Mouse (Mus musculus) neural tube, embryonic 15.5 days (tissue): ENCODE measurements at regions not wholly inside any gene's neighbourhood (a gene's known extent, or its start where the extent isn't known, plus 50 kb on each side); places are given as distances from the start of the nearest gene placed in this dataset.

Experiments
- ATAC-seq: fragments of 200-750 bp; cut with Nextera tagmentation; 2 replicates; pipeline ENCODE4 v1.8.0; 2017; ENCODE audit warnings: mild to moderate bottlenecking, moderate TSS enrichment, moderate library complexity; ENCODE audit not compliant: low FRiP score
- H3K27ac ChIP-seq: fragments of 300-500 bp; sonication (generic); replicated peaks from 2 replicates; pipeline ENCODE4 v1.5.1; 2015; ENCODE audit warnings: mild to moderate bottlenecking, inconsistent platforms
- H3K27me3 ChIP-seq: fragments of 300-500 bp; sonication (generic); replicated peaks from 2 replicates; pipeline ENCODE4 v1.6.1; 2015; ENCODE audit warnings: inconsistent platforms
- H3K36me3 ChIP-seq: fragments of 300-500 bp; sonication (generic); 2 replicates; pipeline ENCODE4 v1.6.1; 2015; ENCODE audit warnings: inconsistent platforms
- H3K4me1 ChIP-seq: fragments of 300-500 bp; sonication (generic); 2 replicates; pipeline ENCODE4 v1.6.1; 2015; ENCODE audit warnings: inconsistent platforms
- H3K4me2 ChIP-seq: fragments of 300-500 bp; sonication (generic); 2 replicates; pipeline ENCODE4 v1.6.1; 2015; ENCODE audit warnings: inconsistent platforms, mild to moderate bottlenecking, moderate library complexity
- H3K4me3 ChIP-seq: fragments of 300-500 bp; sonication (generic); replicated peaks from 2 replicates; pipeline ENCODE4 v1.5.1; 2015; ENCODE audit warnings: mild to moderate bottlenecking, inconsistent platforms
- H3K9ac ChIP-seq: fragments of 300-500 bp; sonication (generic); replicated peaks from 2 replicates; pipeline ENCODE4 v1.6.1; 2015; ENCODE audit warnings: mild to moderate bottlenecking, inconsistent platforms
- H3K9me3 ChIP-seq: fragments of 300-500 bp; sonication (generic); replicated peaks from 2 replicates; pipeline ENCODE4 v1.6.1; 2016; ENCODE audit warnings: inconsistent platforms
- WGBS: fragments of 180-500 bp; shearing (Covaris S2); methylation state at CpG from one replicate; pipeline ENCODE4 v1.1.7; 2015; ENCODE audit warnings: mixed read lengths; 5-methylcytosine and 5-hydroxymethylcytosine counted together

DNA sequence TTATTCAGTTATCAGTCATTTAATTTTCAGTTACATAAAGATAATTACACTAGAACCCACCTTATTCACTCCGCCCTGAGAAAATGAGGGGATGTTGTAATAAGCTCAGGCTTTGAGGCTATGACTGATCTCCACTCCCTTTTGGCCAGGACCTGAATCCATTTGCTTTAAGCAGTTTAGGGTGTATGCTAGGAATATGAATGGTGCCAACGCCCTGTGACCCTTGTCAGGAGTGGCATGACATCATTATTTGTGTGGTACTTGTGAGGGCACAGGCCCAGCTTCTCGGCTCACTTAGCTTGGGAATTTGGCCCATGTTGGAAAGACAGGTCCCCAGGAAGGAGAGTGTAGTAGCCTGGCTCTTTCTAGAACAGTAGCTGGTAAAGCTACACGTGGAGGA, 61.0 kb upstream of the Nfe2l2 start:
- Histone ChIP-seq H3K9ac (no peak overlapping the region), H3K4me1 (peaks cover 5% of the 10 kb centered on the region; the same call in 1 of the 2 replicates), H3K27ac (no peak overlapping the region), H3K9me3 (no peaks in the 10 kb centered on the region), H3K27me3 (no peaks in the 10 kb centered on the region), H3K4me2 (no peak overlapping the region), H3K4me3 (no peak overlapping the region), H3K36me3 (no peaks in the 10 kb centered on the region)
- WGBS: 85% methylated on average over 4 of the region's 4 CpGs
- ATAC-seq: no peak

DNA sequence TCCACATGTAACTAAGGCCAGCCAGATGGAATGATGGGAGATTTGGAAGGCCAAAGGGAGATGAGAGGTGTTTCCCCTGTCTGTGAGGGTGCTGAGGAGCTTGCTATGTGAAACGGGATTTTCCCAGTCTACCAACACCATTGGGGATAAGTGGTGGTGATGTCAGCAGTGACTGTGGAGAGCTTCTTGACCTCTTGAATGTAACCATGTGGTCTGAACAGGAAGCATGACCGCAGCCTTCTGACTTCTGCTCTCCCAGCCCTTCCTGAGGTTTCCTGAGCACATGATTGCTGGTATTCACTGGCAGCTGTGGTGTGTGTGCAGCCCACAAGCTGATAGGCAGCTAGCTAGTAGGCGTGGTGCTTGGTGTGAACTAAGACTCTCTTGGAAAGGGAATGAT, 58.8 kb upstream of the Nfe2l2 start:
- Histone ChIP-seq H3K27me3 (no peaks in the 10 kb centered on the region), H3K9me3 (no peaks in the 10 kb centered on the region), H3K4me1 (peaks cover 3% of the 10 kb centered on the region; the same call in 1 of the 2 replicates), H3K36me3 (no peaks in the 10 kb centered on the region), H3K4me3 (no peak overlapping the region), H3K4me2 (no peak overlapping the region), H3K9ac (no peak overlapping the region), H3K27ac (no peak overlapping the region)
- 86% methylated on average over 3 of the region's 3 CpGs for WGBS
- no peak for ATAC-seq

DNA sequence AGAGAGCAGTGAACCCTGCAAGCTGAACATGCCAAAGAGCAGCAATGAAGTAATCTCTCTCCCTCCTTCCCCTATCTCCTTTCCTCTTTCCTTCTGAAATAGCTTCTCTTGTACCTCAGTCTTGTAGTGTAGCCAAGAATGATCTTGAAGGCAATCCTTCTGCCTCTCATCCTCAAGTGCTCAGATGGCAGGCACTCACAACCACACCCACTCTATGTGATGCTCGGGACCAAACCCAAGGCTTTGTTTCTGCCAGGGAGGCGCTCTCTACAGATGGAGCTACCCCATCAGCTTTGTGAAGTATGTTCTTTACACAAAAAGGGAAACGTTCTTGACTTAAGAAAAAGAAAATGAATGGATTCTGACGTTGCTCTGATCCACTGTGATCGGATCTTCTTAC, 57.6 kb upstream of the Nfe2l2 start:
- H3K4me3 ChIP-seq: no peak overlapping the region
- H3K9me3 ChIP-seq: no peaks in the 10 kb centered on the region
- H3K27ac ChIP-seq: no peak overlapping the region
- 88% methylated on average over 5 of the region's 5 CpGs for WGBS
- H3K9ac ChIP-seq: no peak overlapping the region
- H3K27me3 ChIP-seq: no peaks in the 10 kb centered on the region
- no peak overlapping the region for H3K4me2 ChIP-seq
- no peaks in the 10 kb centered on the region for H3K4me1 ChIP-seq
- ATAC-seq: no peak
- no peaks in the 10 kb centered on the region for H3K36me3 ChIP-seq

DNA sequence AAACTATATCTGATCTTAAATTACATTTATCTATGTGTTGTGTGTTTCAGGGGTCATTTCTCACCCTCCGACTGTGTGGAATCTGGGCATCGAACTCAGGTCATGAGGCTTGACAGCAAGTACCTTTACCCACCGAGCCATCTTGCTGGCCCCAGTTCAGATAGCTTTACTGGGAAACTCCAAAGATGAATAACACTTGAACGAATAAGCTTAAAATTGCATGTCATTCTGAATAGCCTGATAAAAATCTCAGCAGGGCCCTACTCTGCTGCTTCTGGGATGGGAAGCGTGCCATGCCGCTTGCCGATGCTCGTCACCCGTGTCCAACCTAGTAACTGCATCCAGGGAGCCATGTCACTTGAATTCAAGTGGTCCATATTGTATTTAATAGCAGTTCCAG, 57.2 kb upstream of the Nfe2l2 start:
- Histone ChIP-seq H3K9me3 (no peaks in the 10 kb centered on the region), H3K4me2 (no peak overlapping the region), H3K27ac (no peak overlapping the region), H3K36me3 (no peaks in the 10 kb centered on the region), H3K27me3 (no peaks in the 10 kb centered on the region), H3K4me1 (no peaks in the 10 kb centered on the region), H3K9ac (no peak overlapping the region), H3K4me3 (no peak overlapping the region)
- WGBS: 87% methylated on average over 9 of the region's 9 CpGs
- ATAC-seq: no peak

DNA sequence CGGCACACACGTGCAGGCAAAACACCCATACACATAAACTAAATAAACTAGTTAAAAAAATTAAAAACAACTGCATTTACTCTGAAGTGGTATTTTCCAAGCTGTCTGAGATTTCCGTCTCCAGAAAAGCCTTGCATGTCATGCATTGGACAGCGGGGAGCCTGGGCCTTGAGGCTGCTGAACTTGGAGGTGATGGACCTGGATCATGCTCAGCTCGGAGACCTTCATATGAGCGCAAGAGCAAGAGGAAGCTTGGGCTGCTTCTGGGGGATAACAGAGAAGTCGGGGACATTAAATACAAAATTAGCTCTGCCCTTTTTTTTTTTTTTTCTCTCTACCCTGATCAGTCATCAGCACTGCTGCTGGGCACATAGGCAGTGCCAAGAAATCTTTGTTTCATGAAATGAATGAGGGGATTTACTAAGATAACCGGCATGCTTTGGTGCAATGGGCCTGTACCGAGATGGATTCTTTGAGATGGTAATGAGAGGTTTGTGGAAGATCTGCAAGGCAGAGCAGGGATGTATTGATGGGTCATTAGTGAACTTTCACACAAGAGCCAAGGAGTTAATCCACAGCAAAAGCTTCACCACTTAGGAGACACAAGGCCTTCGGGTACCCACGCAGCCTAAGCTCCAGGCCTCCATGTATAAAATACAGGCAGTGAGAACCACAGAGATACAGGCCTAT, 54.9 kb upstream of the Nfe2l2 start:
- H3K27me3 ChIP-seq: no peaks in the 10 kb centered on the region
- no peaks in the 10 kb centered on the region for H3K4me1 ChIP-seq
- H3K27ac ChIP-seq: no peak overlapping the region
- H3K9ac ChIP-seq: no peak overlapping the region
- H3K4me2 ChIP-seq: no peak overlapping the region
- no peak overlapping the region for H3K4me3 ChIP-seq
- ATAC-seq: no peak
- H3K36me3 ChIP-seq: no peaks in the 10 kb centered on the region
- no peaks in the 10 kb centered on the region for H3K9me3 ChIP-seq
- 78% methylated on average over 11 of the region's 11 CpGs for WGBS

DNA sequence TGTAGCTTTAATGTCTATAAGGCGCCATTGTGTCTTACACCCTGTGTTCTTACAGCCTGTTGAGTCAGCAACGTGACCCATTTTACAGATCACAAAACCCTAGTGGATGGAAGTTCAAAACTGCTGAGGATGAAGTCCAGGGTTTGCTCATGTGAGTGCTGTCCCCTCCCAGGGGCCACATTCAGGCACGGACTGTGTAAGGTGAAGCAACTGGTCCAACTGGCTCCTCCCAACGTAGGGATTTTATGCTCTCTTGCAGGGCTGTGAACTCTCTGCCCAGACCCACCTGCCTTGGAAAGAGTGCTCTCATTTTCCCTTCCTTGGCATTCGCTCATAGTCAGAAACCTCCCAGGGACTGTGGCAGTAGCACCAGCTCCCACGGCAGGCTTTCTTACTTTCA, 53.8 kb upstream of the Nfe2l2 start:
- H3K4me2 ChIP-seq: no peak overlapping the region
- no peak overlapping the region for H3K9ac ChIP-seq
- ATAC-seq: no peak
- 89% methylated on average over 6 of the region's 6 CpGs for WGBS
- no peak overlapping the region for H3K27ac ChIP-seq
- H3K9me3 ChIP-seq: no peaks in the 10 kb centered on the region
- no peaks in the 10 kb centered on the region for H3K4me1 ChIP-seq
- H3K4me3 ChIP-seq: no peak overlapping the region
- no peaks in the 10 kb centered on the region for H3K36me3 ChIP-seq
- no peaks in the 10 kb centered on the region for H3K27me3 ChIP-seq

DNA sequence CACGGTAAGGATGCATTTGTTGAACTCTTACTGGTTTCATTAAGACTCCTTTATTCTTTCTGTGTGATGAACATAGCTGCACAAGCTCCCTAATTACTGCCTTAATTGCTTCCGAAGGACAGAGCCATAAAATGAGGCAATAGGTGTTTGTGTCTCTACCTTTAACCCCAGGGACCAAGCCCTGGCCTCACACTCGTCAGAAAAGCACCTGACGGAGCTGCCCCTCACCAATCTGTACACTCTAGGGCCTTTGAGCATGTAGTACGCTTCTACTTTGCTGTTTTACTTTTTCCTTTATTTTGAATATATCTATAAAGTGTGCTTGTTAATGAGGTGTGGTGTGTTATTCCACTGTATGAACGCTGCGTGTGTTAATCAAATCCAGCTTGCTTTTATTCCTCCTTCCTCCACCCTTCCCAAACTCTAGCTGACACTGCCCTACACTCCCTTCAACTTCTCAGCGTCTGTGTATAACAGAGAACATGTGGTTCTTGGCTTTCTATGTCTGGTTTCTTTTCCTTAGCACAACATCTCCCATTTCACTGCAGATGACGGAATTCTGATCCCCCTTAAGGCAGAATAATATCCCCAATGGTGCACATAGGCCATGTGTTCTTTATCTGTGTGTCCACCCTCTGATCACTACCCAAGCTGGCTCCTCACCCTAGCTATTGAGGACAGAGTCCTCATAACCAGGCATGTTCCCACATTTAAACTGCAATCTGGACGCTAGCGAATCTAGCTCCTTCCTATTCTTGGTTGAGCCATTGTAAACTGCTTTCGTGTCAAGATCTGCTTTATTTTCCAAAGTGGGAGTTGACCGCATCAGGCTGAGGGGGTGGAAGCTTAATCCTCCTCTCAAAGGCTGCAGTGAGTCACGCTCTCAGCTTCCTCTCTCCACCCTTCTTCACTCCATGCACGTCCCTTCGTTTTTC, 52.5 kb upstream of the Nfe2l2 start:
- ATAC-seq: no peak
- Histone ChIP-seq H3K4me3 (no peak overlapping the region), H3K4me2 (no peak overlapping the region), H3K27me3 (no peaks in the 10 kb centered on the region), H3K36me3 (no peaks in the 10 kb centered on the region), H3K27ac (no peak overlapping the region), H3K9ac (no peak overlapping the region), H3K9me3 (no peaks in the 10 kb centered on the region), H3K4me1 (no peaks in the 10 kb centered on the region)
- 68% methylated on average over 16 of the region's 16 CpGs for WGBS

DNA sequence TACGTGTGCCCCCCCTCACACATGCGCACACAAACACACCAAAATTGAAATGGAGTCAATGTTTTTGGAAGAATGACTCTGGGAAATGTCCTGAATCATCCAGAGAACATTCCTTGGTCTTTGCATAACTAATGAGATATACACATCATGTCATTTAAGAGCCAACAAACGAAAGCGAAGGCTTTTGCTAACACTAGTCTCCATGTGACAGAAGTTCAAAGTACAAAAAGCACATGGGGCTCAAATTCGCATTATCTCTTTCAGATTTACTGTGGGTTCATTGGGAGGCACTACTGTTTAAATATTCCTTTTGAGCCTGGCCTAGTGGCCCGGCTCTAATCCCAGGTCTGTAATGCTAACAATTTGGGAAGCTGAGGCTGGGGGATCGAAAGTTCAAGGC, 50.2 kb upstream of the Nfe2l2 start:
- Histone ChIP-seq H3K9me3 (no peaks in the 10 kb centered on the region), H3K4me3 (no peak overlapping the region), H3K36me3 (no peaks in the 10 kb centered on the region), H3K4me1 (no peaks in the 10 kb centered on the region), H3K27me3 (no peaks in the 10 kb centered on the region), H3K9ac (no peak overlapping the region), H3K27ac (no peak overlapping the region), H3K4me2 (no peak overlapping the region)
- no peak for ATAC-seq
- WGBS: 91% methylated on average over 7 of the region's 7 CpGs
